Mouse (Mus musculus) naive thymus-derived CD4-positive, alpha-beta T cell, adult 2 months (primary cell): ENCODE results near the gene Gm16253.

Experiments used
- DNase-seq: peaks from one replicate; pipeline ENCODE4 v3.0.0-alpha.2; 2011; ENCODE audit warnings: low read depth

Gene Gm16253

DNA sequence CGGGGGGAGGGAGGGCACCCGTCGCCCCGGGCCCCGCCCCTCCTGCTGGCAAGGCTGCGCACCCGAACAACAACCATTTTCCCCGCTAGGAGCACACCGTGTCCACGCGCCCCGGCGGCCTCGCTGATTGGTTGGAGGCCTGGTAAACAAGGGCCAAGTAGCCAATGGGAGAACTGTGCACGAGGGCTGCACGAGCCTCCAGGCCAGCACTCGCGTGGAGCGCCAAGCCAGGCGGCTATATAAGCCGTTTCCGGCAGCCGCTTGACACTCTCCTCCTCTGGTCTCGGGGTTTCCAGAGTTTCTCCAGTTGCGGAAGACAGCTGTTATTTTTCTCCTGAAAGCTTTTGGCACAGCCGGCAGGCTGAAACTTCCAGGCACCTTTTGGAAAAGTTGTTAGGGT is 19.1 kb upstream of the Gm16253 start, which contains the start of gene Txnip:
Gene Txnip, plus strand, starts transcription at position 264 of the 400 bp plus-strand sequence.
- DNase-seq = peak; percentile 99

DNA sequence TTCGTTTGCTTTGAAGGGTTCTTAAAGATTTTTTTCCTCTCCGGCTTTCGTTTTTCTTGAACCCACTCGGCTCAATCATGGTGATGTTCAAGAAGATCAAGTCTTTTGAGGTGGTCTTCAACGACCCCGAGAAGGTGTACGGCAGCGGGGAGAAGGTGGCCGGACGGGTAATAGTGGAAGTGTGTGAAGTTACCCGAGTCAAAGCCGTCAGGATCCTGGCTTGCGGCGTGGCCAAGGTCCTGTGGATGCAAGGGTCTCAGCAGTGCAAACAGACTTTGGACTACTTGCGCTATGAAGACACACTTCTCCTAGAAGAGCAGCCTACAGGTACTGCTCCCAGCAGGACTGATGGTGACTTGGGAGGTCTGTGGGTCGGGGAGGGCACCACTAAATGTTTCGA is 18.6 kb upstream of the Gm16253 start:
- DNase-seq = no peak

DNA sequence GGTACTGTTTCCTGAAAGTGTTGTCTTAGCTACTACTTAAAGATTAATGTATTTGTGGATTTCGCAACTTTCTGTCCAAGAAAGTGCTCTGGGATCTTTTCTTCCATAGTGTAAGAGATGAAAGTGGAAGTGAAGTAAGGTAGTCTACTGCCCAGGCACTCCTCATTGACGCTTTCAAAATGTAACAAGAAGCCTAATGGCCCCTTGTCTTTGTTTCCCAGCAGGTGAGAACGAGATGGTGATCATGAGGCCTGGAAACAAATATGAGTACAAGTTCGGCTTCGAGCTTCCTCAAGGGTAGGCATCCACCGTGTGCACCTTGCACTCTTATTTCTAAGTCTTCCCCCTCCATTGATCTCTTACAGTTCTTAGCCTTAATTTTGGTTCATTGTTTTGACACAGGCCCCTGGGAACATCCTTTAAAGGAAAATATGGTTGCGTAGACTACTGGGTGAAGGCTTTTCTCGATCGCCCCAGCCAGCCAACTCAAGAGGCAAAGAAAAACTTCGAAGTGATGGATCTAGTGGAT is 18.1 kb upstream of the Gm16253 start:
- peak; percentile 57 for DNase-seq

DNA sequence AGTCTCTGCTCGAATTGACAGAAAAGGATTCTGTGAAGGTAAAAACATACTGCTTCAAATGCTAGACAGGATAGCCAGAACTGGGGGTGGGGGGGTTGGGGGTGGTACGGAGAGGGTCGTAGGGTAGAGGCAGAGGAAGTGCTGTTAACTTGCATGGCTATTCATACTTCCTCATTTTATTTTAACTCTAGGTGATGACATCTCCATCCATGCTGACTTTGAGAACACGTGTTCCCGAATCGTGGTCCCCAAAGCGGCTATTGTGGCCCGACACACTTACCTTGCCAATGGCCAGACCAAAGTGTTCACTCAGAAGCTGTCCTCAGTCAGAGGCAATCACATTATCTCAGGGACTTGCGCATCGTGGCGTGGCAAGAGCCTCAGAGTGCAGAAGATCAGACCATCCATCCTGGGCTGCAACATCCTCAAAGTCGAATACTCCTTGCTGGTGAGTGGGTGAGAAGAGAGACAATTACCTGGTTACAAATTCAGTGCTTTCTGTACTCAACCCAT is 17.3 kb upstream of the Gm16253 start:
- no peak for DNase-seq

DNA sequence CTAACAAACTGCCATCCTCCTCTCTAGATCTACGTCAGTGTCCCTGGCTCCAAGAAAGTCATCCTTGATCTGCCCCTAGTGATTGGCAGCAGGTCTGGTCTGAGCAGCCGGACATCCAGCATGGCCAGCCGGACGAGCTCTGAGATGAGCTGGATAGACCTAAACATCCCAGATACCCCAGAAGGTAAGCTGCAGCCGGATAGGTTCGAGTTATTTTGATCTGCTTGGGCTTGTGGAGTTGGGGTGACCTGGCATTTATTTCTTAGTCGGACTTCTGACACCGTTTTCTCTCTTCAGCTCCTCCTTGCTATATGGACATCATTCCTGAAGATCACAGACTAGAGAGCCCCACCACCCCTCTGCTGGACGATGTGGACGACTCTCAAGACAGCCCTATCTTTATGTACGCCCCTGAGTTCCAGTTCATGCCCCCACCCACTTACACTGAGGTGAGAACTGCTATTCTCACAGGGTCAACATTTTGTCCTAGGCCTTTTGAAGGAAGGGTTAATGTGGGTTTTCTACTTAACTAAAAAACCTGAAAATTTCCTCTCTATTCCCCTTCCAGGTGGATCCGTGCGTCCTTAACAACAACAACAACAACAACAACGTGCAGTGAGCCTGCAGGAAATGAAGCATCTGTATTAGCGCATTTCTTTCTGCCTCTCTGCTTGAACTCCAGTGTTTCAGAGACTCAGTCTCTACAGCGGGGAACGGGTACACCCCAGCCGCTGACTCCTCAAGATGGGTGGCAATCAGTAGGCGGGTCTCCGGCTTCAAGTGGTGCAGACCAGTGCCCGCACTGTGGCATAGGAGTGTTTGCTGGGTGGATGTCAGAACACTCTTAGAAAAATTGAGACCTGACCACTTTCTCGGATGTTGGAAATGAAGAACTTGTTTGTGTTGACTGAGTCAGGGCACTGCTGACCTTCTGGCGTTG is 16.6 kb upstream of the Gm16253 start:
- peak; percentile 54 for DNase-seq

DNA sequence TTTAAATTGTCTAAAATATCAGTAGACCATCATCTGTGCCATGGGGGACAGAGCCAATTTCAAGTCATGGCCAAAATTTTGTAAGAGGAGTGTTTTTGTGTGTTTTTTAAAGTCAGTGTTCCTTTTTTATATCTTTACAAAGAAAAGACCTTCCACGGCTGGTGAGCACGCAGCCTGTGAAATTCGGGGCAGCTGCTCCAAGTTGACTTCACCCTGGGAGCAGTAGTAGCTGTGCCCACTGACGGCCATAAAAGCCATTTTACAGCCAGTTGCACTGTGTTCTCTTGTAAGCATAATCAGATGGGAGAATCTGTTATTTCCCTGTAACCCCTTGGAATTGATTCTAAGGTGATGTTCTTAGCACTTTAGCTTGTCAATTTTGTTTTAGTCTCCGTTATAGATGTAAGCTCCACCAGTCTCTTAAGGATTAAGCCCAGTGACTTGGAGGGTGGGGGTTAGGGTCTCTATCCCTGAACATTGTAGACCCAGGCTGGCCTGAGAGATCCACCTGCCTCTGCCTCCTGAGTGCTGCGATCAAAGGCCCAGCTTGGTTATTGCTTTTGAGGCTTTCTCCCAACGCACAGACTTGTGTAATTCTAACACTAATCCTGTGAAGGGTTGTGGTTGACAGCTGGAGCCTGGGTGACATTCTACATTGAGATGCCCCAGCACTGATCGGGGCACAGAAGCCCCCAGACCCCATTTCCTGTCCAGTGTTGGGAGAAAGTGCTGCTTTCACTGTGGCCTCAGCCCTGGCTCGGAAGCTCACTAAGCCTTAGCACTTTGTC is 15.7 kb upstream of the Gm16253 start:
- DNase-seq = peak; percentile 40

DNA sequence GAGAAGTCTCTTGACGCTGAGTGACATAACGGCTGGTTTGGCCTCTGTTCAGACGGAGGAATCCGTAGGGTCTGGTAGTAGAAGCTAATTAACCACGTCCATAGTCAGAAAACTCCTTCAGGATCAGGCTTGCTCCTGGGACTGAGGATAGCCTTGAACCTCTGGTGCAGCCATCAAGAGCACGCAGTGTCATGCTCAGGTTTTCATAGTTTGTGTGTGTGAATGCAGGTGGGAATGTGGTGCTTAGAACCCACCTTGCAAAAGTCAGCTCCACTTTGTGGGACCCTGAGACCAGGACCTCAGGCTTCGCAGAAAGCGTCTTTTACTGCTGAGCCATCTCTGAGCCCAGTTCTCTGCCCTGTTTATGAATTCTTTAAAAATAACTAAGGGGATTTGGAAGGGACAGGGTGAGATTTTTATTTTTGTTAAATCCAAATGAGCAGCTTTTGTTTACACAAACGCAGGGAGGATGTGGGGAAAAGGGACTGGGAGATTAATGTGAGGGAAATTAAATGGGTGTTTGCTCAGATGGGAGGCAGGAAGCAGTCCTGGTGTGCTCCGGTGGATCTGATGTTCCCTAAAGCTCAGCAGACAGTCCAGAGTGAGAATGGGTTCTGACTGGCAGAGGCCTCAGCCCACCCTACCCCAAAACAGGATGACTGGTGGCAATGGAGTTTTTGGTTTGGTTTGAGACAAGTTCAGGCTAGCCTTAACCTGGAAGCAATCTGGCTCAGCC is 14.7 kb upstream of the Gm16253 start:
- peak; percentile 43 for DNase-seq

DNA sequence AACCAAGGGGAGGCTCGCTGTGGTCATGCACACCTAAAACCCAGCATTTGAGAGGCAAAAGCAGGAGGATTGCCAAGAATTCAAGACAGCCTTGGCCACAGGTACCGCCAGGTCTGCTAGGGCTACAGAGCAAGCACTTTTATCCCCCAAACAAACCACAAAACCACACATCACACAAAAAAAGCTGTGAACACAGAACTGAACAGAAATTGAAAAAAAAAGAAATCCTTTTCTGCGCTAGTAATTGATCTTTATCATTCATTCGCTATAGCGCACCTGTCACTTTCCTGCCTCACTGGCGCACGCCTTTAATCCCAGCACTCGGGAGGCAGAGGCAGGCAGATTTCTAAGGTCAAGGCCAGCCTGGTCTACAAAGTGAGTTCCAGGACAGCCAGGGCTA is 13.5 kb upstream of the Gm16253 start:
- peak; percentile 76 for DNase-seq

DNA sequence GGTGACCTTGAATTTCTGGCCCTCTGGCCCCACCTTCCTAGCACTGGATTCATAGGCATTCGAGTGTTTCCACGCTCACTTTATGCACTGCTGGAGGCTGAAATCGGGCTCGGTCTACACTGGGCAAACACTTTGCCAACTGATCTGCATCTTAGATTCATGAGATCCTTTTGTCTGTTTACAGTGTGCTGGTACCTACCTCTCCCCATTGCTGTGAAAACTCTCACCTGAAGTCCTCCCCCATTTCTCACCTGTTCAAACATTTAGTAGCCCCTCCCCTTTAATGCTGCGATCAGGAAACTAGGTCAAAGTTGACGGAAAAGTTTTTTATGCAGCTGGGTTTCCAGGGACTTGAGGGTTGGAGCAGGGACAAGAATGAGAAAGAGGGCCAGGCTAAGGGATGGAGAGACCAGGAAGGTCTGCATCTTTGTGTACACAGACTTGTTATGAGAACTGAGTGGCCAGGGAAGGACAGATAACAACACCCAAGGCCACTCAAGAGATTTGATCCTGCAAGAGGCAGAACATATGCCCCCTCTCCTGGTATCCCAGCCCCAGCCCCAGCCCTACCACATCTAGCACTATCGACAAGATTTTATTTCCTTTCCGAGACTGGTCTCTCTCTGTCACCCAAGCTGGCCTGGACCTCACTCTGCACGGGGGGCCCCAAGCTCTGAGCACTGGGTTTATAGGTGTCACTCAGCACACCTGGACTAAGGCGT is 12.7 kb upstream of the Gm16253 start:
- peak; percentile 44 for DNase-seq

DNA sequence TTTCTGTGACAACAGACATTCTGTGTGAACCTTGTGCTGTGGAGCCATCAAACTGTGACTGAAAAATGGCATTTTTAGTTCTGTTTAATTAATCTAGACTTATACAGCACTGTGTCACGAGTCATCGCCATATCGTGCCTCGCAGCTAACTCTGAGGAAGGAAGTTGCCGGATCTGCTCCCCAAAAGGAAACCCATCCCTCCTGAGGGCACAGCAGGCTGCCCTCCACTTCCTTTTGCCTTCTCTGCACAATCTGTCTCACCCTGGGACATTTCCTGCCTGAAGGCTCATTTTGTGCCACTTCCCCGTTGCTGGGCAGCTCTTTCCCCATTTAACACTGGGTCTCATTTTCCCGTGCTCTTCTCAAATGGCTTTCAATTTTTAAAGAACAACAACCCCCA is 12.2 kb upstream of the Gm16253 start:
- peak; percentile 74 for DNase-seq

DNA sequence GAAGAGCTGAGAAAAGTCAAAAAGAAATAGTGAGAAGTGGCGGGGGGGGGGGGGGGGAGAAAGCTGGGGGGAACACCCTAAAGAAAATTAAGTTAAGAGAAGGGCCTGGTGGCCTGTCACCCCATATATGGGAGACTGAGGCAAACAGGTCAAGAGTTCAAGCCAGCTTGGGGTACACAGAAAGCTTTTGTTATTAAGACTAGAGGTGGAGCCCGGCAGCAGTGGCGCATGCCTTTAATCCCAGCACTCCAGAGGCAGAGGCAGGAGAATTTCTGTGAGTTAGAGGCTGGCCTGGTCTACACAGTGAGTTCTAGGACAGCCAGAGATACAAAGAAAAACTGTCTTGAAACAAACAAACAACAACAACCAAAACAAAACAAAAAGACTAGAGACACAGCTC is 11.7 kb upstream of the Gm16253 start:
- DNase-seq = peak; percentile 9

DNA sequence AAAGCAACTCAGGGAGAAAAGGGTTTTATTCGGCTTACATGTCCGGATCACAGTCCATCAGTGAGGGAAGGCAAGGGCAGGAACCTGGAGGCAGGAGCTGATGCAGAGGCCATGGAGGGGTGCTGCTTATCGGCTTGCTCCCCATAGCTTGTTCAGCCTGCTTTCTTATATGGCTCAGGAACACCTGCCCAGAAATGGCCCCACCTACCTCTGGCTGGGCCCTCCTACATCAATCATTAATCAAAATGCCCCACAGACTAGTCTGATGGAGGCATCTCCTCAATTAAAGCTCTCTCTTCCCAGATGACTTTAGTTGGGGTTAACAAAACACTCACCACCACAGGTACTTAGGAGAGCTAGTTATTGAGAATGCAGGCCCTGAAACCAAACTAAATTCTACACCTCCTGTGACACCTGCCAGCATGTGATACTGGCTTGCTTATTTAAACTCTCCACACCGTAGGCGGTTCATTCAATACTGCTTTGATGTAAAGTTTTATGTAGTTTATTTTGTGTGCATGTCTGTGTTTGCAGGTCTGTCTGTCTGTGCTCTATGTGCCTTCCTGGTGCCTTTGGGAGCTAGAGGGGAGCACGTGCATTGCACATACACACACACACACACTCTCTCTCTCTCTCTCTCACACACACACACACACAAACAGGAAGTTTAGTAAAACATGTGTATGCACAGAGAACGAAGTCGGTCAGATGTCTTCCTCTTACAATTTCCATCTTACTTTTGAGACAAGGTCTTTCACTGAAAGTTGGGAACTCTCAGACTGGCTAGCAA is 9.9 kb upstream of the Gm16253 start:
- peak; percentile 66 for DNase-seq

DNA sequence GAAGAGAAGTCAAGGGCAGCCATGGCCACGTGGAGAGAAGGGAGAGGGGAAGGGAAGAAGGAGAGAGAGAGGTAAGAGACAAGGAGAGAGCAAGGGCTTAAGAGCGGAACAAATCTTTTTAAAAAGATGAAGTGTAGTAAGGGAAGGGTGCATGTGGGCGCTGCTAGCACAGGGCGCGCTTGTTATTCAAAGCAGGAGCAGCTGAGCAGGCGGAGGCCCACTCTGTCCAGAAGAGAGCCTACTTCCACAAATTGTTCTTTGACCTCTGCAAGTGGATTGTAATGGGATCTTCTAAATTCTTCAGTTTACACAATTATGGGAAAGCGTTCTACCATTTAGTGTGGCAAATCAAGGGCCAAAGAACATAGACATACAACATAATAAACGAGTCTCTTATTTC is 8.2 kb upstream of the Gm16253 start:
- no peak for DNase-seq

DNA sequence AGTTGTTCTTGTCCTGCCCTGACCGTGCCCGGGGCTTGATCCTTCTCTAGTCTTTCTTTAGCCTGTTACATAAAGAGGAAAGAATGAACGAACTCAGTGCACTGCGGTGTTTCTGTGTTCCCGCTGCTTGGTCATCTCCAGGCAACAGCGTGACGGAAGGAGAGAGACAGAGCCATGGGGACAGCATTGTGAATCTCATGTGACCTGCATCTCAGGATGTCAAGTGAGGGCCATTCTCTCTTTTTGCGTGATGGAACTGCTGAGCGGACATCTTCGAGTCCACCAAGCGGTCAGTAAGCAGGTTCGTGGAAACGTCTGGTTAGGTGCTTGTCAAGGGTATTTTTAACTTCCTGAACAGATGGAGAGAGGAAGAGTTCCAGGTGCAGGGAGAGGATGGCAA is 7.3 kb upstream of the Gm16253 start:
- DNase-seq = no peak

DNA sequence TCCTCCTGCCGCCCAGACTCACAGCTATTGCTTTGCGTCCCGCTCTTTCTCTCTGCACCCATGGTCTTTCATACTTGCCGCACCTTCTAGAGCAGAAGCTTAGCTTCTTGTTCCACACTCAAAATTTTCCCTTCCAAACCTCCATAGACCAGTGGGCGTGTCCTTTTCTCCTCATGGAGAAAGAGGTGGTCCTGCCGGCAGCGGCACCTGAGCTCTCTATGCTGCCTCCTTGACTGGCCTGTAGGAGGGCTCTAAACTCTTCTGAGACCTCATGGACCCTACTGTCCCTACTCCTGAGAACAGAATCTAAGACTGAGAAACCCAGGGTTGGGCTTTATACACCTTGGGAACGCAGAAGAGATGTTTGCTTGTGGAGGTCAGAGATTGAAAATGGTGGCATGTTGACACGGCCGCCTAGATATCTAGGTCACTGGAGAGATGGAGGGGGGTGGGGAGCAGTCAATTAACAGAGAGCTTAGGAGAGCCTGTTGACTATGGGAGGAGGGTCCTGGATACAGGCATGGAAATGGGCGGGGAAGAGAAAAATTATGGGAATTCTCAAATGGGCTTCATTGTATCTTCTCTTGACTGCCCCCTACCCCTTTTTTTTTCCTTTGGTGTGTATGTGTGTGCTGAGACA is 6.7 kb upstream of the Gm16253 start:
- peak; percentile 9 for DNase-seq

DNA sequence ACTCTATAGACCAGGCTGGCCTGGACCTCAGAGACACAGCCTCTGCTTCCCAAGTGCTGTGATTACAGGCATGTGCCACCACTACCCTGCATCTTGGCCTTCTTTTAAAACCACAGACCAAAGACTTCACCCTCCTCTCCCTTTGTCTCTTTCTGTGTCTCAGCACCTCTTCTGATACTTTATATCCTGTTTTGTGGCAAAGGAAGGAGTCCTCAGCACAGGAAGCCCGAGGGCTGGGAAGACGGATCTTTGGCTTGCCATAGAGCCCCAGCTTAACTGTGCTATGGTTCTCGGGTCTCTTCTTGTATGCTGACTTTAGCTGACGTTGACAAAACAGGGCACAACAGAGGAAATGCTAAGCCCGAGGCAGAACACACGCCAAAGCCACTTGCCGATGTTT is 6.1 kb upstream of the Gm16253 start:
- peak; percentile 64 for DNase-seq

DNA sequence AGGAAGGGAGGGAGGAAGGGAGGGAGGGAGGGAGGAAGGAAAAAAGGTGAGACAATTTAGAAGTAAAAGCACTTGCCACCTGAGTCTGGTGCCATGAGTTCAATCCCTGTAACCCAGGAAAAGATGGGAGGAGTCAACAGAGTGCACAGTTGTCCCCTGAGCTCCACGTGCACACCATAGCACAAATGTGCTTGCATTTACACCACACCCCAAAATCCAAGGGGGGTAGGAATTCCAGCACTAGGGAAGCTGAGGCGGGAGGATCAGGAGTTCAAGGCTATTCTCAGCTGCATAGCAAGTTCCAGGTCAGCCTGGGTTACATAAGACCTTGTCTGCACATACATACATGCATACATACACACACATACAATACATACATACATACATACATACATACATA is 5.4 kb upstream of the Gm16253 start:
- DNase-seq = peak; percentile 15

DNA sequence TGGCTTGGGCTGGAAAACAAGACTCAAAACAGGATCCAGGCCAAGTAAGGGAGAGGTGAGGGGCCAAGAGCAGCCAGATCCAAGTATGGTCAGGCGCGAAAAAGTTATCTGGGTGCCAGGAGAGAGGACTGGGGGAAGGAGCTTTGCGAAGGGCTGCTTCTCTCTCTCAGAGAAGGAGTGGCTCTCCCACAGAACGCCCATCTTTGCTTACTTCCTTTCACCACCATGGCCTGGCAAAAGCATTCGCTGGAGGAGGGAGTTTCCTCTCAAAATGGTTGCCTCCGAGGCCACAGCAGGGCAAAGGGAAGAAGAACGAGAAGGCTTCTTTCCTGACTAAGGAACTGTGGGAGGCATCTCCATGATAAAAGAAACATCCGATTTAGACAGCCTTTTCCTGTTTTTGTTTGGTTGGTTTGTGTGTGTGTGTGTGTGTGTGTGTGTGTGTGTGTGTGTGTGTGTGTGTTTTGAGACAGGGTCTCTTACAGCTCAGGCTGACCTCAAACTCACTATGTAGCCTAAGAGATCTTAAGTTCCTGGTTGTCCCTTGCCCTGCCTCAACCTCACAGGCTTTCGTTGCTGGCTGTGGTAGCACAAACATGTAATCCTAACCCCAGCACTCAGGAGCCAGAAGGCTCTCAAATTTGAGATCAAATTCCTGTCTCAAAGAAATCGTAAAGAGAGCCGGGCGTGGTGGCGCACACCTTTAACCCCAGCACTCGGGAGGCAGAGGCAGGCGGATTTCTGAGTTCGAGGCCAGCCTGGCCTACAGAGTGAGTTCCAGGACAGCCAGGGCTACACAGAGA is 4.7 kb upstream of the Gm16253 start:
- DNase-seq = peak; percentile 51
